Mouse (Mus musculus) bone marrow, adult 2 months (tissue): ENCODE measurements around the gene Sox12. TPM values are rescaled to one million over a fixed set of nuclear protein-coding genes. Genes with fewer than 3 reads are reported as not detected.

Experiments used
- H3K27ac ChIP-seq: fragments of 200-500 bp; 2 replicates; pipeline ENCODE4 v1.5.1; 2012; ENCODE audit warnings: low read depth, mild to moderate bottlenecking, control low read depth, inconsistent platforms, low read length; ENCODE audit not compliant: control insufficient read depth, poor library complexity, insufficient read depth
- H3K4me1 ChIP-seq: fragments of 200-500 bp; 2 replicates; pipeline ENCODE4 v1.6.1; 2011; ENCODE audit warnings: low read length; ENCODE audit not compliant: control insufficient read depth, insufficient read depth
- H3K4me3 ChIP-seq: fragments of 200-500 bp; replicated peaks from 2 replicates; pipeline ENCODE3; 2011; ENCODE audit warnings: mild to moderate bottlenecking, low read depth, low read length, control low read depth; ENCODE audit not compliant: control insufficient read depth
- CTCF ChIP-seq: fragments of 200-500 bp; IDR thresholded peaks from 2 replicates; pipeline ENCODE4 v1.5.1; 2011; ENCODE audit warnings: low read length, control low read depth; ENCODE audit not compliant: control insufficient read depth, insufficient read depth
- POLR2A ChIP-seq: fragments of 200-500 bp; IDR thresholded peaks from 2 replicates; pipeline ENCODE4 v1.6.1; 2011; ENCODE audit warnings: low read depth, mild to moderate bottlenecking, control low read depth, low read length, borderline replicate concordance; ENCODE audit not compliant: control insufficient read depth
- WGBS: fragments of 180-500 bp; shearing (Covaris S2); methylation state at CpG from one replicate; pipeline ENCODE4 v1.1.7; 2018; 5-methylcytosine and 5-hydroxymethylcytosine counted together
- polyA plus RNA-seq: library from polyadenylated mRNA; stranded (reverse); fragments of >200 nt; gene quantifications from 2 replicates; pipeline ENCODE4 v1.2.4, GENCODE M21; 2011; ENCODE audit warnings: low replicate concordance; ENCODE audit not compliant: missing spikeins, insufficient read depth, insufficient read length

Gene Sox12
- polyA plus RNA-seq = 4.8 and 6.3 TPM in 2 replicates

DNA sequence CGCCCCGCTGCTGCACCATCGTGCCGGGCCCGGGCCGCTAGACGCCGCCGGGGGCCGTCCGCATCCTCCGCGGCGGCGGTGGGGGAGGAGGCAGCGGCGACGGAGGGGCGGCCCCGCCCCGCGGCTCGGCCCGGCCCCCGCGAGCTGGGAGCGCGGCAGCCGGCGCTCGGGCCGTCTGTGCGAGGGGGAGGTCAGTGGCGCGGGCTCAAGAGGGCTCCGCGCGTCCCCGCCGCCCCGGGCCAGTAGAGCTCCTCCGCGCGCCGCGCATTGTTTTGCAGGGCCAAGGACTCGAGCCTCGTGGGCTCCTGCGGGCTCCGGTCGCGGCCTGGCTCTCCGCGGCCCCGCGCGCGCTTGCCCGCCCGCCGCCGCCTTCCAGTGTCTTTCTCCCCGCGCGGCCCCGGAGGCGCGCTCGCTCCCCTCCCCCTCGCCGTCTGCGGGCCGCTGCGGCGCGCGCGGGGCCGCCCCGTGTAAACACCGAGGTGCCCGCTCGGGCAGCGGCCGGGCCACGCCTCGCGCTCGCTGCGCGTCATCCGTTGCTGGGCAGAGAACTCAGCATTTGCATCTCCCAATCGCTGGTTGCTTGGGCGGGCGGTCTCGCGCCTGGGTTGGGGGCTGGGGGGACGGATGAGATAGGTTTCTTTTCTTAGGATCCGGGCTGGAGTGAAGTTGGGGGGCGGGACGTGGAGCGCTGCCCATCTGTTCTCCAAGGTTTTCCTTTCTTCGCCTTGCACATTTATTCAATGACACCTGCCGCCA, at the start of gene Sox12:
Gene Sox12 (minus strand): TSS at position 384 of the 756 bp plus-strand sequence.
- WGBS = 4% methylated on average over 90 of the region's 104 CpGs
- no peaks in the 10 kb centered on the region; the same call in none of the 2 replicates for H3K4me1 ChIP-seq
- TF ChIP-seq POLR2A (peak; percentile 25; the same call in 1 of the 2 replicates), CTCF (no peak)
- H3K27ac ChIP-seq = peak within 1 kb of the TSS; percentile 78
- H3K4me3 ChIP-seq = peak within 1 kb of the TSS; percentile 66

- TF ChIP-seq CTCF (no peak), POLR2A (no peak)
- no peaks in the 10 kb centered on the region for H3K4me1 ChIP-seq
- H3K4me3 ChIP-seq = no peak overlapping the region
- H3K27ac ChIP-seq = no peak overlapping the region
- WGBS = 74% methylated on average over 5 of the region's 5 CpGs
These were observed 49.6 kb upstream of the Sox12 start for GRCm38 (mm10) chr2:152447461-152447860.

DNA sequence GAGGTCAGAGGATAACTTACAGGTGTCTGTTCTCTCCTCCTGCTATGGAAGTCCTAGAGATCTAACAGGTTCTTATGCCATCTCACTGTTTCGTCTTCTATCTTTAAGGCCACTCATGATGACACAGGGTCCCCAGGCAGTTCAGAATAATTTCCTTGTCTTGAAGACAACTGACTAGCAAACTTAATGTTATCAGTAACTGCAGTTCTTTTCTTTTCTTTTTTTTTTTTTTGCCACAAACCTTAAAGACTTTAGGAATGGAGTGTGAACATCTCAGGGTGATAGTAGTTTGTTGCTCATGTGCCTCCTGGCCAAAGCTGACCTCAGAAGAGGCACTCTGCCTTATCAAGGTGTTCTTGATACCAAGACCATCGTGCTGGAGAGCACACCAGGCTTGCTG, 48.8 kb upstream of the Sox12 start:
- Histone ChIP-seq H3K27ac (no peak overlapping the region), H3K4me1 (no peaks in the 10 kb centered on the region), H3K4me3 (no peak overlapping the region)
- TF ChIP-seq CTCF = no peak
- TF ChIP-seq POLR2A = no peak
- WGBS = 29% methylated on average over 2 of the region's 2 CpGs

DNA sequence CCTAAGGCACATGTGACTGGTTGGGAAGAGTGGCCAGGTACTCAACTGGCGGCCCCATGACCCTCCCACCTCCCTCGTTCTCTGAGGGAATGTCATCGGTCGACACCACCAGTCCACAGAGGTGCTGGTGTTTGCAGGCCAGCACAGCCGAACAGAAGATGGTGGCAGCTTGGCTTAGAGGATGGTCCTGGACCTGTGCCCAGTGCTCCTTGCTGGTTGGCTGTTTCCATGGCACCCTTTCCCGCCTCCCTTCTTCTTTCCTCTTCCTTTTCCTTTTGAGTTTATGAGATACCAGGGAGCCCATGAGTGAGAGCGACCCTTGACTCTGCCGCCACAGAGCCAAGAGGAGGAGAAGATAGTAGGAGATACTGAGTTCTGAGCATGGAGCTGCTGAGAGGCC, 45.4 kb upstream of the Sox12 start:
- H3K4me1 ChIP-seq = no peaks in the 10 kb centered on the region
- H3K27ac ChIP-seq = no peak overlapping the region
- WGBS = 78% methylated on average over 8 of the region's 8 CpGs

DNA sequence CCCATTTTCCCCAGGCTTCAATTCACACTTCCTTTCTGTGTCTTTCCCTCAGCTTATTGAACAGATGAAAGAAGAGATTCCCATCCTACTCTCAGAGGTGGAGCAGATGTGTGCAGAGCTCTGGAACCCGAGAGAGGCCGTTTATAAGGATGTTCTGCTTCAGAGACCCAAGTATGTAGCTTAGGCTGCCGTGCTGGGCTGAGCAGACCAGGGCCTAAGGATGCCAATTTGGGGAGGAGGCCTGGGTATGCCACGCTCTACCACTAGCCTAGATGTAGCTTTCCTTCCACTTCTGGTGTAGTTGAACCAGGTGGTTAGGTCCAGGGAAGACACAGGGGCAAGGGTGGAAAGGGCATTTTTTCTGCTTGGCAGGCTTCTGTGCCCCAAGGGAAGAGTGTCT, 44.5 kb upstream of the Sox12 start:
- H3K4me1 ChIP-seq = no peaks in the 10 kb centered on the region
- no peak overlapping the region for H3K27ac ChIP-seq
- no peak for TF ChIP-seq POLR2A
- TF ChIP-seq CTCF = no peak
- H3K4me3 ChIP-seq = no peak overlapping the region
- 74% methylated on average over 4 of the region's 4 CpGs for WGBS

More for the DNA sequence above, 45.4 kb upstream of the Sox12 start:
- H3K4me3 ChIP-seq = no peak overlapping the region
- TF ChIP-seq CTCF = no peak
- no peak for TF ChIP-seq POLR2A

DNA sequence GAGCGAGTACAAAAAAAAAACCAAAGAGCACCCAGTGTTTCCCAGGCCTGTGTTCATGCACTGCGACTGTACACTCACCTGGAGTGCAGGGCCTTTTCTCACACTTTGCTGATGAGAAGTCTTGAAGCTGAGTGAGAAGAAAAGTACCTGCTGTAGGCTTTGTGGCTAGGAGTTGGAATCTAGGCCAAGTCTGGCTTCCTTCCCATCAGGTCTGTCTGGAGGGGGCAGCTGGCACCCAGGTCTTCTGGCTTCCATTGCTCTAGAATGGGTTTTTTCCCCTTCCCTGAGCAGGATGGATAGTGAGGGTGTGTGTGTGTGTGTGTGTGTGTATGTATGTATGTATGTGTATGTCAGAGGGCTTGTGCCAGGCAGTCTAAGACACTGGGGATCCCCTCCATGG, 42.0 kb upstream of the Sox12 start:
- Histone ChIP-seq H3K27ac (no peak overlapping the region), H3K4me3 (no peak overlapping the region), H3K4me1 (no peaks in the 10 kb centered on the region)
- TF ChIP-seq POLR2A = no peak
- TF ChIP-seq CTCF = no peak
- 89% methylated on average over 2 of the region's 2 CpGs for WGBS

GRCm38 (mm10) chr2:152438963-152439362, 41.1 kb upstream of the Sox12 start:
- H3K27ac ChIP-seq = no peak overlapping the region
- TF ChIP-seq CTCF (no peak), POLR2A (no peak)
- WGBS = 56% methylated on average over 1 of the region's 1 CpGs

GRCm38 (mm10) chr2:152436983-152437860, 39.4 kb upstream of the Sox12 start:
- H3K27ac ChIP-seq = no peak overlapping the region
- 5% methylated on average over 22 of the region's 23 CpGs for WGBS
- H3K4me3 ChIP-seq = no peak overlapping the region
- no peaks in the 10 kb centered on the region for H3K4me1 ChIP-seq
- TF ChIP-seq POLR2A = no peak
- peak; percentile 82 for TF ChIP-seq CTCF

More at GRCm38 (mm10) chr2:152438963-152439362, 41.1 kb upstream of the Sox12 start:
- Histone ChIP-seq H3K4me1 (no peaks in the 10 kb centered on the region), H3K4me3 (no peak overlapping the region)
